Mouse (Mus musculus) bone marrow, adult 2 months (tissue): ENCODE data around the gene Phc1.

Experiments
- CTCF ChIP-seq: fragments of 200-500 bp; IDR thresholded peaks from 2 replicates; pipeline ENCODE4 v1.5.1; 2011; ENCODE audit warnings: low read length, control low read depth; ENCODE audit not compliant: control insufficient read depth, insufficient read depth
- POLR2A ChIP-seq: fragments of 200-500 bp; IDR thresholded peaks from 2 replicates; pipeline ENCODE4 v1.6.1; 2011; ENCODE audit warnings: low read depth, mild to moderate bottlenecking, control low read depth, low read length, borderline replicate concordance; ENCODE audit not compliant: control insufficient read depth

- TF ChIP-seq POLR2A, result no peak
- no peak for TF ChIP-seq CTCF
These were observed 45.1 kb downstream of the Phc1 start for GRCm38 (mm10) chr6:122295242-122295641.
